Mouse (Mus musculus) myocyte (in vitro differentiated cells): ENCODE results near the gene Smpdl3b.

Experiments used
- CEBPB ChIP-seq: IDR thresholded peaks from 2 replicates; pipeline ENCODE4 v1.6.1; 2011; ENCODE audit warnings: mild to moderate bottlenecking, moderate library complexity; ENCODE audit not compliant: poor library complexity, insufficient read depth, severe bottlenecking
- E2F4 ChIP-seq: IDR thresholded peaks from one replicate; pipeline ENCODE4 v1.6.1; 2011; ENCODE audit warnings: mild to moderate bottlenecking, control low read depth, moderate library complexity; ENCODE audit not compliant: insufficient read depth
- MAX ChIP-seq: IDR thresholded peaks from one replicate; pipeline ENCODE4 v1.6.1; 2011; ENCODE audit warnings: low read depth, mild to moderate bottlenecking, control low read depth
- MYOD1 ChIP-seq, 3 experiments: IDR thresholded peaks; one replicate each; pipeline ENCODE4 v1.6.1; 2011; ENCODE audit warnings: control low read depth in 2 of 3, low read depth in 2 of 3, mild to moderate bottlenecking in 2 of 3, moderate library complexity in 1 of 3; ENCODE audit not compliant: insufficient read length in 2 of 3, control insufficient read depth in 1 of 3
- MYOG ChIP-seq, 3 experiments: IDR thresholded peaks; one replicate each; pipeline ENCODE4 v1.6.1; 2011; ENCODE audit warnings: control low read depth in 2 of 3, low read depth in 2 of 3, mild to moderate bottlenecking in 2 of 3; ENCODE audit not compliant: insufficient read length in 2 of 3, control insufficient read depth in 1 of 3, insufficient read depth in 1 of 3
- POLR2A ChIP-seq: IDR thresholded peaks from one replicate; pipeline ENCODE4 v1.6.1; 2011; ENCODE audit warnings: low read depth, mild to moderate bottlenecking, control low read depth, moderate library complexity; ENCODE audit not compliant: insufficient read length
- POLR2AphosphoS2 ChIP-seq: IDR thresholded peaks from one replicate; pipeline ENCODE4 v1.6.1; 2011; ENCODE audit warnings: low read depth, control low read depth; ENCODE audit not compliant: insufficient read length
- REST ChIP-seq: IDR thresholded peaks from one replicate; pipeline ENCODE4 v1.6.1; 2011; ENCODE audit warnings: mild to moderate bottlenecking, control low read depth, moderate library complexity; ENCODE audit not compliant: insufficient read depth, insufficient read length
- SRF ChIP-seq: IDR thresholded peaks from one replicate; pipeline ENCODE4 v1.6.1; 2011; ENCODE audit warnings: low read depth; ENCODE audit not compliant: control insufficient read depth, insufficient read length
- TCF12 ChIP-seq: IDR thresholded peaks from one replicate; pipeline ENCODE4 v1.6.1; 2011; ENCODE audit warnings: mild to moderate bottlenecking, control low read depth; ENCODE audit not compliant: poor library complexity, insufficient read depth, severe bottlenecking
- TCF3 ChIP-seq: IDR thresholded peaks from one replicate; pipeline ENCODE4 v1.6.1; 2011; ENCODE audit warnings: low read depth, control low read depth; ENCODE audit not compliant: insufficient read length
- USF1 ChIP-seq: IDR thresholded peaks from one replicate; pipeline ENCODE4 v1.6.1; 2011; ENCODE audit warnings: low read depth, mild to moderate bottlenecking, control low read depth, moderate library complexity

DNA sequence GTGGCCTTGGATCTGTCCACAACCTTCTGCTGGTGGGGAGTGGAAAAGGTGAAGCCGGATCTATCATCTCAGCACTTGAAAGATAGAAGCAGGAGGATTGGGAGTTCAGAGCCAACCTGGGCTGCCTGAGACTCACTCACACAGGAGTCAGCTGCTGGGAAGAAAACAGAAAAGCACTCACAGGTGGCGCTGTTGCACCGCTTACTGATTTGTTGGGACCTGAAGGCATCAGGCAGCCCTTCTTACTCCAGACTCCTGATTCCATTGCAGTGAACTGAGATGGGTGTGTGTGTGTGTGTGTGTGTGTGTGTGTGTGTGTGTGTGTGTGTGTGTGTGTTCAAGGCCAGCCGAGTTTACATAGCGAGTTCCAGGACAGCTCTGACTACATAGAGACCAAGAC is 19.7 kb upstream of the Smpdl3b start:
- TF ChIP-seq E2F4: no peak
- no peak for TF ChIP-seq POLR2A
- no peak for TF ChIP-seq TCF3
- no peak for TF ChIP-seq USF1
- TF ChIP-seq REST: no peak
- TF ChIP-seq MAX: no peak
- no peak for TF ChIP-seq MYOG (IDR thresholded peaks at IDR 0.05; ENCODE audit: control insufficient read depth in 1 of 3, insufficient read depth in 1 of 3, insufficient read length in 2 of 3, low read depth in 2 of 3)
- TF ChIP-seq TCF12: no peak
- TF ChIP-seq MYOD1 (IDR thresholded peaks at IDR 0.05; ENCODE audit: control insufficient read depth in 1 of 3, insufficient read length in 2 of 3, low read depth in 2 of 3): no peak
- no peak for TF ChIP-seq POLR2AphosphoS2
- TF ChIP-seq CEBPB: no peak
- TF ChIP-seq SRF: no peak
